Mouse (Mus musculus) brain, embryonic 14.5 days (tissue): ENCODE measurements around the gene Tep1. TPM values are rescaled to one million over a fixed set of nuclear protein-coding genes. Genes with fewer than 3 reads are reported as not detected.
"Not testable (repeated sequence)": the region's sequence is repeated elsewhere in the genome, so short reads cannot be mapped to it uniquely, and the experiment has no call there.

Experiments used
- DNase-seq: peaks from one replicate; pipeline ENCODE4 v3.0.0-alpha.2; 2011; ENCODE audit warnings: low read depth
- CTCF ChIP-seq: fragments of 200-500 bp; IDR thresholded peaks from 2 replicates; pipeline ENCODE4 v1.5.1; 2012; ENCODE audit warnings: inconsistent platforms, mild to moderate bottlenecking, moderate library complexity, borderline replicate concordance; ENCODE audit not compliant: insufficient read depth, insufficient read length; ENCODE audit errors: extremely low read depth
- POLR2A ChIP-seq: fragments of 200-500 bp; IDR thresholded peaks from 2 replicates; pipeline ENCODE4 v1.6.1; 2012; ENCODE audit warnings: mild to moderate bottlenecking, inconsistent platforms, borderline replicate concordance; ENCODE audit not compliant: poor library complexity, insufficient read depth, insufficient read length, severe bottlenecking; ENCODE audit errors: extremely low read depth
- polyA plus RNA-seq: library from polyadenylated mRNA; depleted of rRNA; stranded (reverse); fragments of >200 nt; gene quantifications from 2 replicates; pipeline ENCODE4 v1.2.3, GENCODE M21; 2012; rRNA removed

Gene Tep1
- 4.3 and 5.1 TPM in 2 replicates for polyA plus RNA-seq

DNA sequence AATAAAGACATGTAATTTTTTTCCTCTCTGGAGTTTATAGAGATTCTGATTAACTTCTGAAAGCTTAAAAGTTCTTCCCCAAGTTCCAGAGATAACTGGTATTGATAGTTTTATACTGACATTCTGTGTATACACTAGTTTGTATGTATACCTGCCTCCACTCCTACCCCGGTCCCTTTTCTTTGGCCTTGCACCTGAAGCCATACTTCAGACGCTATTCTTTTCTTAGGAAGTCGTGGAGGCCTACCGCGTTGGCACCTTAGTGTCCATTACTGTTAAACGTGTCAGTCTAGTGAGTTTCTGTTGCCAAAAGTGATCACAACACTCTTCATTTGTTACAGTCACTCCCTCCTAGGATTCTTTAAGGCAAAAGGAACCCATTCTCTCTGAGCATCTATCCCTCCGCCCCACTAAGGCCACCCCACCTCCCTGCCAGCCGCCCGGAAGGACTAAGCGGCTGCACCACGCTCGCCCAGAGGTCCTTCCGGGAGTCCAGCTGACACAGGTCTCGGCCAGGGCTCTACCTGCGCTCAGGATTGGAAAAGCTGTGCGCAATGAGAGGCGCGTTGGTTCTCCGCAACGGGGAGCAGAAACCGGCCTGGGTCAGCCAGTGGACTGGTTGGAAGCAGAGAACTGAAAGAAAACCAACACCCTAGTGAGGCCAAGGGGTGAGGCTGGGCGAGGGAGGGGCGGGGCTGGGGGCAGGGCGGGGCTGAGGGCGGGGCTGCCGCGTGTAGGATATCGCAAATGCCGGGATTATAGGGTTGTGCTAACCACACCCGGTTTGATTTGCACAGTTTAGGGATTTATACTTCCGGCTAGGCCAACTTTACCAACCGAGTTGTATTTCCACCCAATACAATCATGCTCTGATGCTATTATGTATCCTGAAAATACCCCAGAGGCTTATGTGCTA, at the start of gene Tep1:
Tep1 (minus strand) TSS at position 672 of the 916 bp plus-strand sequence.
- TF ChIP-seq CTCF (no peak), POLR2A (0 out of 2 replicates have a peak, but pooled peaks have one; percentile 8)
- peak; percentile 77 for DNase-seq

DNA sequence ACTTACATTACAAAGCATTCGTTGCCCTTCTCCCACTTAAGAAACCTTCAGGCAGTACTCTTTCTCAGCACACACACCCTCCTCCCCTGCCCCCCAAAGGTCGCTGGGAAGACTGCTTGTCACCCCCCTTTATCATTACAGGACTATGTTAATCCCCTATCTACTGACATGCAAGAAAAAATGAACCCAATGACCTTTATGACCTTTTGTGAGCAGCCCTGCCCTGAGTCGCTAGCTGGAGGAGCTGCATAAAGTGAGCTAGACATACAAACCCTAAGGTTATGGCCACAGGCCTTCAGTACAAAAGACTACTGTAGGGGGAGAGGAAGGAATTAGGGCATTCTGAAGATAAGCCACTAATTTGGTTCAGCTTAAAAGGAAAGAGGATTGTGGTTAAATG, 41.0 kb upstream of the Tep1 start:
- DNase-seq = no peak
- TF ChIP-seq POLR2A (no peak), CTCF (no peak)

- TF ChIP-seq POLR2A (no peak), CTCF (no peak)
Measured at GRCm38 (mm10) chr14:50908126-50908525, 37.8 kb upstream of the Tep1 start.

GRCm38 (mm10) chr14:50905327-50905726, 35.0 kb upstream of the Tep1 start:
- DNase-seq = not testable (repeated sequence)

More at GRCm38 (mm10) chr14:50908126-50908525, 37.8 kb upstream of the Tep1 start:
- DNase-seq = no peak

DNA sequence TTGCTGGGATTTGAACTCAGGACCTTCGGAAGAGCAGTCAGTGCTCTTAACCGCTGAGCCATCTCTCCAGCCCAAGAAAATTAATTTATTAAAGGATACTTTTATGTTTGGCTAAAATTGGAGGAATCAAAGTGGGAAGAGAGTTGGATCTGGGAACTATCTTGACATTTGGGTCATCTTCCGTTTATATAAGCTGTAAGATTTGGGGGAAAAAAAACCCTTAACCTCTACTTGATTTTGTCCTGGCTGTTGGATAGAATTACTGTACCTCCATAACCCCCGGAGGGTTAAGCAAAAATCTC, 34.4 kb upstream of the Tep1 start:
- TF ChIP-seq POLR2A (no peak), CTCF (no peak)
- DNase-seq = no peak

GRCm38 (mm10) chr14:50903973-50904827, 33.8 kb upstream of the Tep1 start:
- DNase-seq = peak; percentile 75
- TF ChIP-seq CTCF = peak; percentile 46; the same call in 1 of the 2 replicates
- no peak for TF ChIP-seq POLR2A

GRCm38 (mm10) chr14:50897992-50898391, 27.6 kb upstream of the Tep1 start:
- DNase-seq = not testable (repeated sequence)

DNA sequence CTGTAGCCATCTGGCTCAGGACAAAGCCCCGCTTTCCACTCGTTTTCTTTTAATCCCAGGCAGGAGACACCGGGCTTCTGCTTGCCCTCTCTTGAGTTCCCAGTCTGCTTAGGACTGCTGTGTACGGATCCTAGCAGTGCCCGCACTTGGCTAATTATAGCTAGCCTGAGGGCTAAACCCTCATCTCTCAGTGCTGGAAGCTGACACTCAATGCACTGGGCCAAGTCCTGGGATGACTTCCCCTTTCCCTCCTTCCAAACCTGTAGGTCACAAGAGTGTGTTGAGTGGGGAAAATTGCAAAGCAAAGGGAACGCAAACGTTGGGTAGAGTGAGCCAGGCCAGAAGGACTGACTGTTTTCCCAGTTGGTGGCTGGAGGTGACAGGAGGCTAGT, 27.0 kb upstream of the Tep1 start, which contains the start of gene Klhl33:
Klhl33 (minus strand) TSS at position 134 of the 392 bp plus-strand sequence.
- peak; percentile 20 for DNase-seq
- no peak for TF ChIP-seq CTCF
- TF ChIP-seq POLR2A = no peak

DNA sequence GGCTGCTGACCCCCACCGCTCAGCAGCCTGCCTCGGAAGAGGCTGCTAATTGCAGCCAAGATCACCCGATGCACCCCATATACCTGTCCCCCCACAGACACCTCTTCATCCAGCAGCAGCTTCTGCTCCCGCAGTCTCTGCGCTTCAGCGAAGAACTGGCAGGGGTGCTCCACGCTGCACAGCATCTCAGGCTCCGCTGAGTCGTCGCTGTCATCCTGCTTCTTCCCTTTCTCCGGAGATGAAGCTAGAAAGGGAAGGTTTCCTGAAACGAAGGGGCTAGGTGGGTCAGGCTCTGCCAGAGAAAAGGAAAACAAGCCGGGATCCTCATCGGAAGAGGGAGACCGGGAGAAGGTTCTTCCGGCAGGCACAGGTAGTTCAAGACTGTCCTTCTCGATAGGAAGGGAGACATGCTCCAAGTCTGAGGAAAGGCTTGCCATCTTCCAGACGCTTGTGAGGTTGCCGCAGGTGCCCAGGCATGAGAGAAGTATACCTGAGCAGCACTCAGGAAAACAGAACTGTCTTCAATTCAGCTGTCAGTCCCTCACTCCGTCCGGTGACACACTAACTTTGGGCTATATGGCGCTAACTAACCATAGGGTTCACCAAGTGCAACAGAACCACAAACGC, 26.5 kb upstream of the Tep1 start:
- peak; percentile 53 for DNase-seq
- TF ChIP-seq POLR2A = no peak
- TF ChIP-seq CTCF = no peak

DNA sequence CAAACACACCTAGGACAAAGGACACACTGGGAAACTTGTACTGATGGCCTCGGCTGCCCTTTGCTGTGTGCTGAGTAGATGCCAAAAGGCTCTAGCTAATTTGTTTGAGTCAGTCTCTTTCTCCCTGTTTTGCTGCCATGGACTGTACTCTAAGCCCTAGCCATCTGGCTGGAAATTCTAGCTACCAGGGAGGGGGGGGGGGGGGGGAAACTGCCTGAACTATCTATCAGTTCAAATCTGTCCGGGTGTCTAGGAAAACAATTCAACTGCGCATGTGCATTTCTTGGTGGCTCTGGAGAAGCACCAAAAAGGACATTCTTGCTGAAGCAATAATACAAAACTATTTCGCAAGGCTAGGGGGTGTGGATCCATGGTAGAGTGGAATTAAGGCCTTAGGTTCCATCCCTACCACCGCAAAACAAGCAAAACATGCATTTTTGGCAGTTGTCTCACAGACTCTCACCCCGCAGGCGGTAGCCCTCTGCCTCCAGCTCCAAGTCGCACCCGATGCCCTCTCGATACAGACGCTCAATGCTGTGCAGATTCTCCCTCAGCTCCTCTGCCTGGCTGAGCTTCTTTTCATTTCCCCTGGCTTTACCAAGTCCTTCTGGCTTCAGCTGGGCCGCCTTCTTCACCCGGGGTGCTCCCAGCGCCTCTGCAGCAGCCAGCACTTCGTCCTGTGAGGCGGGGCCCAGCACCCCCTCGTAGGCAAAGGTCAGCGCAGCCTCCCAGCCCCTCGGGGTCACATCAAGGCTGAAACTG, 25.8 kb upstream of the Tep1 start:
- peak; percentile 39 for DNase-seq
- TF ChIP-seq CTCF (no peak), POLR2A (no peak)

GRCm38 (mm10) chr14:50895407-50895806, 25.0 kb upstream of the Tep1 start:
- no peak for DNase-seq
- no peak for TF ChIP-seq CTCF
- TF ChIP-seq POLR2A = no peak

- DNase-seq = peak; percentile 5
- TF ChIP-seq POLR2A (no peak), CTCF (no peak)
Measured at GRCm38 (mm10) chr14:50892541-50893459, 22.4 kb upstream of the Tep1 start.

- no peak for DNase-seq
- TF ChIP-seq POLR2A (no peak), CTCF (no peak)
Measured at GRCm38 (mm10) chr14:50892091-50892490, 21.7 kb upstream of the Tep1 start.
